Mouse (Mus musculus) layer of hippocampus, adult 9-11 months (tissue): Measurements from ENCODE around the gene Snx15.

Experiments
- DNase-seq: peaks from one replicate; pipeline ENCODE4 v3.0.0; 2022

Gene Snx15

DNA sequence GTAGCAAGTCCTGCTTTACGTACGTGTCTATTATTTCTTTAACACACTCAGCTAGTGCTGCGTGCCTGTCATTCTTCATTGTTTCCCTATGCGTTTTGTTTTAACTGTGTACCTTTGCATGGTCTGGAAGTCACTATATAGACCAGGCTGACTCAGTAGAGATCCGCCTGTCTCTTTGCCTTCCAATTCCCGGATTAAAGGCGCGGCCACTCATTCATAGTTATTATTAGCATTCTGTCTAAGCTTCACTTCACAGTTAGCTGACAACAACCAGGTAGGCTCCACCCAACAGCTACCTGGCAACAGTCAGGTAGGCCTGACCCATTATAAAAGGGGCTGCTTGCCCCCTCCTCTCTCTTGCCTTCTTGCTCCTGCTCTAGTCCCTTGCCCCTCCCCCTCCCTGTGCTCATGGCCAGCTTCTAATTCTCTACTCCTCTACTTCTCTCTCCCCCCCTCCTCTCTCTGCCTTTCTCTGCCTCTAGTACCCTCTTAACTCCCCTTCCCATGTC is 9.4 kb downstream of the Snx15 start:
- no peak for DNase-seq

DNA sequence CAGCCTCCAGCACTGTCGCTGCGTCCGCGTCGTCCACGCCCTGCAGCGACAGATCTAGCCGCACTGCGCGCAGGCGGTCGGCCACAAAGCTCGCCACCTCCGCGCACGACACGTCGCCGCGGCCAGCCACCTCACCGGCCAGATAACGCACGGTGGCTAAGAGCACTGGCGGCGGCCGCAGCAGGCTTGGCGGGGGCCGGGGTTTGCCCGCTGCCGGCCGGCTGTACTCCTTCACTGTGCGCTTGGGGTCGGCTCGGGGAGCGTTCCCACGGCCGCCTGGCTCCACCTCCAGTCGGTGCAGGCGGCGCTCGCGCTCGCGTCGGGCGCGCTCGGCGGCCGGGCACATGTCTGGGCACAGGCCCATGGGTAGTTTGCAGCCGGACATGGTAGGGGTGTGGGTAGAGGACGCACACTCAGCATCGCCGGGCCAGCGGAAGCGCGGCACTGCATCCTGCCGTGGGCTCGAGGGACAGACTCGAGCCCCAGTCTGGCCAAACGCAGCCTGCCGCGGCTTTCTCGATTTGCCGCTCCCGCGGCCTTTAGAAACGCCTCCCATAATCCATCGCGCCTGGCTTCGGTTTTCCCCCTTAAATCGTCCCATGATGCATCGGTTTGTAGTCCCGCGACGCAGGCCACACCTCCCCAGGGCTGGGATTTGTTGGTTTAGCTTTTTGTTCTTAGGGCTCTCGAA is 10.0 kb downstream of the Snx15 start, which contains the start of gene Sac3d1:
TSS of gene Sac3d1 (minus strand) at position 665 of the 691 bp plus-strand sequence.
- DNase-seq = peak; percentile 88

DNA sequence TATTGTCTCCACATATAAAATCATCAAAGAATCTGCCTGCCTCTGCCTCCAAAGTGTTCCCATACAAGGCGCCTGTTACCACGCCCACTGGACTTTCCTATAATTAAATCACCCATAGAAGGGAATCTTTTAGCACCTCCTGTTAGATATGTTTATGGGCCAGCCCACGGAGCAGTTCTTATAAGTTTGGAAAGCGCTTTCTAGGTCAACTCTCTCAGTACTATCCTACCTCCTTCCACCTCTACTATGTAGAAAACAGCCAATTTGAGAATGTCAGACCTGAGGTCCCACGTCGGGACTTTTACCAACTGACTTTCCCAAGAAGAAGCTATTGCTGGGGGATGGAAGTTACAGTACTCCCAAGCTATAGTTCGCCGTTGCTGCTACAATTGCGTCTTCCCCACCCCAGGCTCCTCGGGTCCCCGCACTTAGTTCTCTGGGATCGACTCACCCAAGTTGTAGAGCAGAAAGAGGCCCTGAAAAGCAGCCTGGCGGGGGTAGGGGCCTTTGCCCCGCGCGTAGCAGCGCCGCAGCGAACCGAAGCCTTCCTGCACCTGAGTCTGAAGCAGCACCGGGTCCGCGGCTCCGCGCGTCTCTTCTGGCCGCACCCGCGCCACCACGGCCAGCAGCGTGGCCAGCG is 10.6 kb downstream of the Snx15 start:
- no peak for DNase-seq

DNA sequence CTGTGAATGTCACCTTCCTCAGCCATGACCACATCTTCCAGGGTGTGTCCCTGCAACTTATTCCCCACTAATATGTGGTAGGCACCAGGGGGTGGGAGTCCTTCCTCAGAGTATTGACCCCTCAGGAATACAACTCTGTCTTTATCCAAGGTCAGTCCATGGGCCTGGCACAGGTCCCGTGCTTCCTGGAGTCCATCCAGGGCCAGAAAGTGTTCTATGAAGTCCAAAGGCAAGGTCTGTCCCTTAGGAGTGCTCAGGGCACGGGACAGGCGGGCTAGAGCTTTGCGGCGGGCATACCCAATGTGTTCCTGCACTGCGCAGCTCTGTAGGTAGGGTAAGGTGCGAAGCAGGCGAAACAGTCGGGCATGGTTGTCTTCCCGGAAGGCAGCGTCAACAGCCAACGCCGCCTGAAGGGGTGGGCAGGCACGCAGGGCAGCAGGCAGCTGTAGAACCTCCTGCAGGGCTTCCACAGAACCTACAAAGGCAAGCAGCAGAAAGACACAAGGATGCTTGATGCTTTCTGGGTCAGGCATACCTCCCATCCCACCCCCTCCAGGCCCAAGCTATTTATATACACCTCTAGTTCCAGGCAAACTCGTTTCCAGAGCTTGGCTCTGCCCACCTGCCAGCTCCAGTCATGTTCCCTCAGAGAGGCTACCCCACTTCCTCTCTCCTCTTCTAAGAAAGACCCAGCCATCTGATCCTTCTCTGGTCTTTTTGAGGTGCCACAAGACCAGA is 11.8 kb downstream of the Snx15 start:
- DNase-seq = no peak

DNA sequence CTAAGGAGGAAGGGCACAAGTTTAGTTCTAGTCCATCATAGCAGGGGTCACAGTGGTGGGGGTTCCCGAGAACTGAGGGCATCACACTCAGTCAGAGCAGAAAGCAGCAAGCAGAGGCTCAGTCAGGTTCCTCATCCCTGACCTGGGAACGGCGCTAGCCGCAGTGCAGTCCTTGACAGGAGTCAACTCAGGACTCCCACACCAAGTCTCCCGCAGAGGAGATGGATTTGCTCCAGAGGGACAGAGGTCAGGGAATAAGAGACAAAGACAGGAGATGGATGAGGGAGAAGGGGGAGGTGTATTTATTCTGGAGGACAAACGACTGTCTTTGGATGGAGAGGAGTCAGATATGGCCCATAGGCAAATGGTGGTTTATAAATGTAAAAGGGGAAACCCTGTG is 15.0 kb downstream of the Snx15 start:
- no peak for DNase-seq

DNA sequence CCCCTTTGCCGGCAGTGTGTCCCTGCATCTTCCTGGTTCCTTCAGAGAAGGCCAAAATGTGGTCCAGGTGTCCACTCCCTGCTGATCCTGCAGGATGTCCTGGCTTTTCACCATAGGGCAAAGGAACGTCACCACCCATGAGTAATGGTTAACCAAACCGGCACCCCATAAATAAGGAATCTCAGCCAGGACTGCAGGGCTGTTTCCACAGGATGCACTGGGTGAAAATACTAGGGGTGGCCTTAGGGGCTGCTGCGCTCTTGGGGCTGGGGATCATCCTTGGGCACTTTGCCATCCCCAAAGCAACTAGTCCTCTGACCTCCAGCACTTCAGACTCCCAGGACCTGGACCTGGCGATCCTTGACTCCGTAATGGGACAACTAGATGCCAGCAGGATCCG is 22.5 kb downstream of the Snx15 start, which contains the start of gene Naaladl1:
TSS of gene Naaladl1 (plus strand) at position 197 of the 400 bp plus-strand sequence.
- DNase-seq = no peak

DNA sequence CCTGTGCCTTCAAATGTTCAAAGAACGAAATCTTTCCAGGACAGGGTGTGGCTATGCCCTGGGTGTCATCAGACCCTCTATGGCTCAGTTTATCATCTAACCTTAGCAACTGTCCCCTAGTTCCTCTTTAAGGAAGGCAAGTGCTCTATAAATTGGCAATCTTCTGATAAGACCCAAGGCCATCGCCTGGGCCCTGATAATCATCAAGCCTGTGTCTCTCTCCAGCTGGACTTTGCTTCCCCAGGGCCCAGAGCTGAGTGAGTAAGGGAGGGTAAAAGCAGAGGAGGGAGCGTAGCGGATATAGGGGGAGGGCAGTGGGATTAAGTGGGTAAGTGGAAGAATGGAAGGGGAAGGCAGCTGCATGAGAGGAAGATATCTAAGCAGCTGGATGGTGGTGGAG is 23.6 kb downstream of the Snx15 start:
- DNase-seq = no peak

DNA sequence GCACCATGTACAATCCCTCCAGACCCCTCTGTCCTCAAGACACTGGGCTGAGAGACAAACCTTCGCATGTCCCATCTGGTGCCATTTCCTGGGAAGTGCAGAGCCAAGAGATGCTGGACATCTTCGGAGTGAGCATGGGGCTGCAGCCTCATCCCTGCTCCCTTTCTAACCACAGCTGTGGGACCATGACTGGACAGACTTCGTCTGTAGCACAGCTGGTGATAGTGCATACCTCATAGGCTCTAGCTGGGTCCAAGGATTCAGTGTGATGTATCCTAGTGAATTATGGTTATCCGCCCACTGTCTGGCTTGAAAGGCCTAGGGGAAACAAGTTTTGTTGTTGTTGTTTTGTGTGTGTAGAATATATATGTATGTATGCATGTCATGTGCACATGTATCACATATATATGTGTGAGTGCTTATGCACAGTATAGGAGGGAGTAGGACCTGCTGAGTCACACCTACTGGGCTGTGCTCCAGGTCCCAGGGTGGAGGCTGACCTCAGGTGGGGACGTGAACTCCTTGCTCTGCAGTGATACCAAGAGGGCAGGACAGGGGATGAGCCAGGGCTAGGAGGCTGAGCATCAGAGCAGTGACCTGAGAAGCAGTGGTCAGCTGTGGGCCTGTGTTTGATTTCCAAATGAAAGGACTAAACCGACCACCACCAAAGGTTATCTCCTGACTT is 25.8 kb downstream of the Snx15 start:
- DNase-seq = no peak

DNA sequence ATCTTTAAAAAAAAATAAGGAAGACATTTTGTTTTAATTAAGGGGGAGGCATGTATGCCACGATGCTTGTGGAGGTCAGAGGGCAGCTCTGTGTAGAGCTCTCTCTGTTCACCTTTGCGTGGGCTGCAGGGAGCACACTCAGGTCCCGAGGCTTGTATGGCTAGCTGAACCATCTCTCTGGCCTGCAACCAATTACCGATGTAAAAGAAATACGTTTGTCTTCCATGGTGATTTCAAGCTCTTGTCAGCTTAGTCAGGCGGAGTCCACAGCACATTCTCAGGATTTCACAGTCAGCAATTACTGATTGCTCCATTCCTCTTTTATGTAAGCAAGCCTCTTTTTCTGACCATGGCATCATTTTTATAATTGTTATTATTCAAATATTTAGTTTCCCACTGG is 26.9 kb downstream of the Snx15 start:
- DNase-seq = no peak

DNA sequence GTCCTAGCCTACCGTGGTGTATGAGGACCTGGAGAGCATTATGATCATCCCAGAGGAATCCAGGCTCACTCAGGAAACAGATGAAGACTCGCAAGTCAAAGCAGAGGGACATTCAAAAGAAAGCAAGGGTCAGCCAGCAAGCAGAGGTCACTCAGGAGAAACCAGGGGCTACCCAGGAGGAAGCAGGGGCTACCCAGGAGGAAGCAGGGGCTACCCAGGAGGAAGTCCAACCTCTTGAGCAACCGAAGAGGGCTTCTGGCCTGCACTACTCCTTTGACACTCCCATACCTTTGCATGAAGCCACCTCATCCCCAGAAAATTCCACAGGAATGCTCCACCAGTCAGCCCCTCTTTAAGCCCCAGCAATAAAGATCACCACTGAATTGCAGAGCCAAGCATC is 30.3 kb downstream of the Snx15 start:
- no peak for DNase-seq

DNA sequence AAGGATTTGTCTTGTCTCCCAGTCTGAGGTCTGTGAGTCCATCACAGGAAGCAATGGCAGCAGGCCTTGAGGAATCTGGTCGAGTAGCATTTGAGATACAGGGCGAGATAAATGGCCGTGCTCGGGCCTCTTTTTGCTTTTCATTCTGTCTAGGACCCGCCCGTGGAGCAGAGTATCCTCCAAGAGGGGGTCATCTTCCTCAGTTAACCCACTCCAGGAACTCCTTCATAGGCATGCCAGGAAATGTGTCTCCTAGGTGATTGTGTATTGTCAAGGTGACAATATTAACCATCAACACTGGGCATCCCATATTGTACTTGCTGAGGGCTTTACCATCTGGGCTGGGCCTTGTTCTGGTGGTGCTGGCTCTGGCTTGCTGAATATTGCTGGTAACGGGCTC is 34.0 kb downstream of the Snx15 start, which contains the start of gene AC131692.1:
TSS of gene AC131692.1 (plus strand) at position 301 of the 400 bp plus-strand sequence.
- DNase-seq = no peak

DNA sequence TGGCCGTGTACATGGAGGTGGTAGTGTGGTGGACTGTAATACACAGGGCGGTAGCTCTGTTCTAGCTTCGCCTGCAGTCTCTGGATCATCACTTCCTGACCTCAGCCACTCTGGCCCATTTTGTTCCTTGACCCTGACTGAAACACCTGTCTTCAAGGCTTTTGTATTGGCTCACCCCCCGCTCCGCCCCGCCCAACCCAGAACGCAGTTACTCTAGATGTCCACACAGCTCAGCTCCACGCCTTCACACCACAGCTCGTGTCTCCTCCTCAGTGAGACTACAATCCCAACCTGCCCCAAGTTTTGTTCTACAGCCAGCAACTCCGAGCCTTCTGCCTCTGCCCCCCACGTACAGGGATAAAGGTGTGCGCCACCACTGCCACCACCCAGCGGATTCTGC is 39.3 kb downstream of the Snx15 start:
- no peak for DNase-seq

DNA sequence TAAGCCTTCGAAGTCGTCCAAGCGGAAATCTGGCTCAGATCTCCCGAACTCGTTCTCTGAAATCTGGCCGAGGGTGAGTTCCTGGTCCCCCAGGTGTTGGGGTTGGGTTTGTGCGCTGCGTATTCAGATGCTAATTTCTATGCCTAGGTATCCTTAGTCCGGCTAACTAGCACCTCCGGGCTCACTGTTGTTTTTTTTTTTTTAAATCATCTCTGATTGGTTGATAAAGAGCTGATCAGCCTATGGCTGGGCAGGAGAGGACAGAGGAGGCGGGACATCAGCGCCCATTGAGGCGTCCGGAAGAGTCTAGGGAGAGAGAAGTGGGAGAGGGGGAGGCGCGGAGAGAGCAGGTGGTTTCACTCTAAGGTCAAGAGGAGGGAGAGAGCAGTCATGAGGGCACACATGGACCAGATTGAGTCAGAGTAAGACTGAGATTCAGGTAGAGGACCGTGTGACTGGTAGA is 42.7 kb downstream of the Snx15 start:
- DNase-seq = no peak

DNA sequence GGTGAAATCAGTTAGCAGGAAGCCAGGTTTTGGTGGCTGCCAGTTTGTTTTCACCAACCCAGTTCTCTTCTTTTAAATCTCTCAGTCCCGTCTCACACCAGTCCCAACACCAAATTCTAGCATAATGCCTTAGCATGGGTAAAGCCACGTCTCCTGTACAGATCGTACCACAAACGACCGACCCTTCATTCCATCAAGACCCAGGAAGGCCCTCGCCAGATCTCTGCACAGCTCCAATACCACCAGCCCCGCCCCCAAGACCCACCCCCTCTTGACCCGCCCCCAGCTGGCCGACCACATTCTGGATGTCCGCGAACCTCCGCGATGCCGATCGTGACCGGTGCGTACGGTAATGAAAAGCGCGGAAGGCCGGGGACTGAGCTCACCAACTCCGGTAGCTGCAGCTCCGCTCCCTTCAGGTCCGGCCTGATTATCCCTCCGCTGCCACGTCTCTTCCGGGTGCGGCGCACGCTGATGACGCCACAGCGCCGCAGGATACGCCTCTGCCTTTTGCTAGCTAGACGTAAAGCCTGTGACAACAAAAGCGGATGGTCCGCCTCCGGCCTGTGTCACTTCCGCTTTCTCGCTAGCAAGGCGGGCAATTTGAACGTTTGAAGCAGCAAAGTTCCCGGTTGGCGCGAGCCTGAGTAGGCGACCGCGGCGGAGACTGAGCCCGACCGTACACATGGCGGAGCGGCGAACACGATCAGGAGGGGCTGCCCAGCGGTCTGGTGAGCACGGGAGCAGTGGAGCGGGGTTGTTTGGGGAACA is 43.4 kb downstream of the Snx15 start, which contains the start of the genes Zfpl1 and Cdca5:
TSS of gene Zfpl1 (minus strand) at position 479 of the 771 bp plus-strand sequence.
TSS of gene Cdca5 (plus strand) at position 506 of the 771 bp plus-strand sequence.
- peak; percentile 98 for DNase-seq

DNA sequence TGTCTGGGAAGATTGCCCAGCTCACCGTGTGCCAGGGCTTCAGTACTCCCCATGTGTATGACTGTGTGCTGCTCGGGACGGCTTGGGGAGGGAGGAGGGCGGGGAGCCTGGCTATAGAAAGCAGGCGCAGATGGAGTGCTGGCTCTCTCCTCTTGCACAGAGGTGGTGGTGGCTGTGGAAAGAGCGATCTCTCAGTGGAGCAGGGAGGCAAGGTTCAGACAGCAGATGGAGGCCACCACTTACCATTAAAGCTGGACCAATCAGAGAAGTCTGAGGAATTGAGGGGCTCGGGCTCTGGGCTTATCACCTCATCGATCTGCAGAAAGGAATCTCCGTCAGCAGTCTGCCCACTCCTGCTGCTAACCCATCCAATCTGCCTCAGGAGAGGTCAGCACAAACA is 45.9 kb downstream of the Snx15 start, which contains the start of gene Gm28374:
TSS of gene Gm28374 (minus strand) at position 101 of the 400 bp plus-strand sequence.
- DNase-seq = no peak

DNA sequence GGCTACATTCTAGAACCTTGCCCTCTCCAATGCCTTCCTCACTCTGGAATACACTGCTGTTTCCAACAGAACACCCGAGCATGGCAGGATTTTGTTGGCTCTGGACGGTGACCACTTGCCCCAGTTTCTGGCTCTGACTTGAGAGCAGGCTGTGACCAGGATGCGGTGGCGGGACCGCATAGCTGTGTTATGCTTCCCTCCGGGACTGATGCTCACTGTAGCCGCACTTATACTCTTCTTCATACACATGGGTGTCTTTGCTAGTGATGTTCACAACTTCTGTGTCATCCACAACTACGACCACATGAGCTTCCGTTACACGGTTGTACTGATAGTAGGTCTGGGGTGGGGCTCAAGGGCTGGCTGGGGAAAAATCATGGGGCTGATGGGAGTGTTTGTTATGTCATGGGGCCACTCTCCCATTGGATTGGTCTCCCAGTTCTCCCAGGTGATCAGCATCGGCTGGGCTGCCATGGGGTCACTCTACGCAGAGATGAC is 48.1 kb downstream of the Snx15 start, which contains the start of gene Tmem262:
TSS of gene Tmem262 (plus strand) at position 51 of the 498 bp plus-strand sequence.
- no peak for DNase-seq

DNA sequence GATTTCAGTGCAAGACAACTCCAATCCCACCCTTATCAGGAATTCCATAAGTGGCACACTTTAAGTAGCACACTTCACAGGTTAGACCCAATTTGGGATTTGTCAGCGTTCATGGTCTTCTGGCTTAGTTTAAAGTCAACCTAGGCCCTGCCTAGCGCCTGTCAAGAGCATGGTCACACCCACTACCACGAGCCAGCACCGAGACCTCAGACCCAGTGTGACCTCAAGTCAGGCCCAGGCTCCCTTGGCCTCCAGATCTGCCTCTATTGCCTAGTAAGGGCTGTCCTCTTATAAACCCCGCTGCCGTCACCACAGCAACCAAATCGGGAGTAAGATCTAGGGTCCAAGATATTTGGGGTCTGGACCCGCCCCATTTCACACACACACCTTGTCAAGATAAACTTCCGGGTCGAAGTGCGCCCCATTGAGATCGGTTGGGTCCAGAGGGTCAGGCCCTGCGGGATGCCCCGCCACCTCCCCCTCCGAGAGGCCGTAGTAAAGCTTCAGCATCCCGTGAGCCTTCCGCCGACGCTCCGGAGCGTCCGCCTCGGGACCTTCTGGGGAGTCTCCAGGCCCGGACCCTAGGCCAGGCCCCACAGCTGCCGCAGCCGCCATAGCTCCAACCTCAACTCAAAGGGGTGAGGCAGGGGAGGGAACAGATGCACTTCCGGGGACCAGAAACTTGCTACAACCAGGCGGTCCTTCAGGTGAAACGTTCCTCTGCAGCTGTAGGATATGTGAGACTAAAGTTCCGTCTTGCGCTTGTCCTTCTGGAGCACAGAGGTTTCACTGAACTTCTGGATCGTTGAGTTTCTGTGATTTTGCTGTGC is 51.3 kb downstream of the Snx15 start, which contains the start of gene Vps51:
TSS of gene Vps51 (minus strand) at position 668 of the 830 bp plus-strand sequence.
- DNase-seq = peak; percentile 86

DNA sequence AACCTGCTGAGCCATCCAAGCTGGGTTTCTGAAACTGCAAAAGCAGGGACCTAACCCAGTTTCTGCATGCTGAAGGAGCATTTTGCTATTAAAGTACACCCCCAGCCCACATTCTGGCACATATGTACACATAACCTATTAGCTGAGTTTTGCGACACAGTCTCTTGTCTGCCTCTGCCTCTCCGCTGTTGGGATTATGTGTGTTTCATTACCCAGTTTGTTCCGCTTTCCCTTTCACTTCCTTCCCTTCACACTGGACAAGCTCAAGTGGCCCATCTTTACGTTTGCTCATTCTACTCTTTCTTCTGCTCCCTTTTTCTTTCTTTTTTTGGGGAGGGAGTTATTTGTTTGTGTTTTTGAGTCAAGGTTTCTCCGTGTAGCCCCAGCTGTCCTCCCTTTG is 54.2 kb downstream of the Snx15 start:
- DNase-seq = no peak

DNA sequence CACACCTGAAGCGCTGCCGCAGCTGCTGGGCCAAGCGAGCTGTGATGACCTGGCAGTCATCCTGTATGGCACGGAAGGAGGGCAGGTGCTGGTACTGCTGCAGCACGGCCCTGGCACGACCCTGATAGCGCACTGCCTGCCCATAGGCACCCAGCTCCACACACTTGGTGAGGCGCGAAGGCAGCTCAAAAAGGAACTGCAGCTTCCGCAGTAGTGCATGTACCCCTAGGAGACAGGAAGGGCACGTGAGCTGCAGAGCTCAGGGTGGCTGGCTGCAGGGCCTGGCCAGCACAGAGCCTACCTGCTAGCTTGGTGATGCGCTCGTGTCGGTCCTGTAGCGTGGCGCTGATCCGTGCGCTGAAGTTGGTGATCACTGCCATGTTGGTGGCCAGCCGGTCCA is 56.8 kb downstream of the Snx15 start:
- DNase-seq = no peak

DNA sequence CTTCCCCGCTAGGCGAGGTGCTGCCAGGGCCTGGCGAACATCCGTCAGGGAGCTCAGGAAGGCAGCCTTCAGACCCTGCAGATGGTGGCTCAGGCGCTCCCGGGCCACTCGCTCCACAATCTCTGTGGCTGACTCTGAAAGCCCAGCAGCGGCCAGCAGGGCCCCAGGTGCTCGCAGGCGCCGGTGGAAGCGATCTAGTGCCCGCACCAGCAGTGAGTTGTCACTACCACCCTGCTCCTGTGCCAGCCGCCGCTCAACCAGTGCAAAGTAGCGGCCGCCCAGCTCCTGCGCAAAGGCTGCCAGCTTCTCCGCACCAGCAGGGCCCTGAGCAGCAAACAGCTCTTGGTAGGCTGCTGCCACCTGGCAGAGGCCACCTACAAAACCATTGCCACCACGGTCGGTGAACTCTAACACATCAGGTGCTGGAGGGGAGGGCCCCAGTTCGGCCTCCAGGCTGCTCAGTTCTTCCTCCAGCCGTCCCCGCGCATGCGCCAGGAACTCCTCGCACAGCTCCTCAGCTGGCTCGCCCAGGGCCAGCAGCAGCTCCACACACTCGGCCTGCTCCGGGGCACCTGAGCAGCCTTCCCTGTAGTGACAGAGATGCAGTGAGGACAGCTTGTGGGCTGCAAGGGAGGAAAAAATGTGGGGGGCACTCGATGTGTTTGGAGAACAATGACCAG is 57.4 kb downstream of the Snx15 start:
- no peak for DNase-seq
